Mouse (Mus musculus): Measurements from ENCODE around the gene Gdf11. TPM values are rescaled to one million over a fixed set of nuclear protein-coding genes. Genes with fewer than 3 reads are reported as not detected.

Gene Gdf11
- polyA plus RNA-seq, 1 experiment from 2014 or later = 3.0 TPM

GRCm38 (mm10) chr10:128933574-128933973 is 42.1 kb upstream of the Gdf11 start, which contains the start of gene Itga7:
Gene Itga7, plus strand, starts transcription at chr10:128933818.
- Histone ChIP-seq H3K36me3 (ENCODE audit: control insufficient read depth, insufficient read depth, low read length) (no peaks in the 10 kb centered on the region), H3K9ac (ENCODE audit: low read length) (peak within 1 kb of the TSS; percentile 43; the same call in 1 of the 2 replicates), H3K4me1 (replicated peaks; ENCODE audit: control insufficient read depth, insufficient read depth, low read length) (peaks cover 13% of the 10 kb centered on the region), H3K27ac (ENCODE audit: low read length) (no peak within 1 kb of the TSS), H3K4me2 (ENCODE audit: low read depth, low read length) (peak within 1 kb of the TSS; percentile 68), H3K27me3 (ENCODE audit: control insufficient read depth, insufficient read depth, low read depth, low read length) (peaks cover 39% of the 10 kb centered on the region), H3K4me3 (ENCODE audit: low read length) (peak within 1 kb of the TSS; percentile 49), H3K9me3 (ENCODE audit: control insufficient read depth, low read length) (no peaks in the 10 kb centered on the region)
- ATAC-seq (ENCODE audit: low read depth) = peak; percentile 72
- WGBS = 0% methylated on average over 26 of the region's 26 CpGs

GRCm38 (mm10) chr10:128931441-128931840 is 39.9 kb upstream of the Gdf11 start:
- no peaks in the 10 kb centered on the region for H3K9me3 ChIP-seq (ENCODE audit: control insufficient read depth, low read length)
- no peak overlapping the region for H3K9ac ChIP-seq (ENCODE audit: low read length)
- no peak overlapping the region for H3K4me2 ChIP-seq (ENCODE audit: low read depth, low read length)
- peaks cover 39% of the 10 kb centered on the region for H3K27me3 ChIP-seq (ENCODE audit: control insufficient read depth, insufficient read depth, low read depth, low read length)
- H3K4me1 ChIP-seq (replicated peaks; ENCODE audit: control insufficient read depth, insufficient read depth, low read length) = peaks cover 13% of the 10 kb centered on the region
- ATAC-seq (ENCODE audit: low read depth) = no peak
- H3K4me3 ChIP-seq (ENCODE audit: low read length) = no peak overlapping the region
- H3K27ac ChIP-seq (ENCODE audit: low read length) = no peak overlapping the region
- 58% methylated on average over 2 of the region's 2 CpGs for WGBS
- H3K36me3 ChIP-seq (ENCODE audit: control insufficient read depth, insufficient read depth, low read length) = no peaks in the 10 kb centered on the region

- Histone ChIP-seq H3K36me3 (ENCODE audit: control insufficient read depth, insufficient read depth, low read length) (no peaks in the 10 kb centered on the region), H3K27ac (ENCODE audit: low read length) (peak overlapping the region; percentile 31), H3K9ac (ENCODE audit: low read length) (no peak overlapping the region), H3K27me3 (ENCODE audit: control insufficient read depth, insufficient read depth, low read depth, low read length) (peaks cover 25% of the 10 kb centered on the region), H3K4me2 (ENCODE audit: low read depth, low read length) (no peak overlapping the region), H3K4me1 (replicated peaks; ENCODE audit: control insufficient read depth, insufficient read depth, low read length) (peaks cover 13% of the 10 kb centered on the region), H3K9me3 (ENCODE audit: control insufficient read depth, low read length) (no peaks in the 10 kb centered on the region), H3K4me3 (ENCODE audit: low read length) (no peak overlapping the region)
- peak; percentile 86 for ATAC-seq (ENCODE audit: low read depth)
- WGBS = 28% methylated on average over 7 of the region's 7 CpGs
Measured at GRCm38 (mm10) chr10:128929638-128930378, 38.3 kb upstream of the Gdf11 start.

GRCm38 (mm10) chr10:128928356-128928755 is 36.8 kb upstream of the Gdf11 start:
- WGBS = 35% methylated on average over 4 of the region's 4 CpGs
- Histone ChIP-seq H3K9me3 (ENCODE audit: control insufficient read depth, low read length) (no peaks in the 10 kb centered on the region), H3K4me2 (ENCODE audit: low read depth, low read length) (no peak overlapping the region), H3K36me3 (ENCODE audit: control insufficient read depth, insufficient read depth, low read length) (no peaks in the 10 kb centered on the region), H3K27me3 (ENCODE audit: control insufficient read depth, insufficient read depth, low read depth, low read length) (peaks cover 11% of the 10 kb centered on the region), H3K4me1 (replicated peaks; ENCODE audit: control insufficient read depth, insufficient read depth, low read length) (peaks cover 13% of the 10 kb centered on the region), H3K4me3 (ENCODE audit: low read length) (no peak overlapping the region), H3K9ac (ENCODE audit: low read length) (no peak overlapping the region), H3K27ac (ENCODE audit: low read length) (no peak overlapping the region)
- ATAC-seq (ENCODE audit: low read depth) = no peak

GRCm38 (mm10) chr10:128923935-128924334 is 32.4 kb upstream of the Gdf11 start, which contains the start of gene Bloc1s1:
Gene Bloc1s1, minus strand, starts transcription at chr10:128924035.
- Histone ChIP-seq H3K4me3 (ENCODE audit: low read length) (peak within 1 kb of the TSS; percentile 83), H3K27ac (ENCODE audit: low read length) (peak within 1 kb of the TSS; percentile 98), H3K27me3 (ENCODE audit: control insufficient read depth, insufficient read depth, low read depth, low read length) (no peaks in the 10 kb centered on the region), H3K9me3 (ENCODE audit: control insufficient read depth, low read length) (no peaks in the 10 kb centered on the region), H3K36me3 (ENCODE audit: control insufficient read depth, insufficient read depth, low read length) (no peaks in the 10 kb centered on the region), H3K9ac (ENCODE audit: low read length) (peak within 1 kb of the TSS; percentile 83), H3K4me2 (ENCODE audit: low read depth, low read length) (peak within 1 kb of the TSS; percentile 94), H3K4me1 (replicated peaks; ENCODE audit: control insufficient read depth, insufficient read depth, low read length) (peaks cover 27% of the 10 kb centered on the region)
- no peak for ATAC-seq (ENCODE audit: low read depth)
- WGBS = 57% methylated on average over 9 of the region's 9 CpGs

- H3K27me3 ChIP-seq (ENCODE audit: control insufficient read depth, insufficient read depth, low read depth, low read length) = no peaks in the 10 kb centered on the region
- peaks cover 27% of the 10 kb centered on the region for H3K4me1 ChIP-seq (replicated peaks; ENCODE audit: control insufficient read depth, insufficient read depth, low read length)
- H3K4me2 ChIP-seq (ENCODE audit: low read depth, low read length) = peak overlapping the region; percentile 94
- H3K4me3 ChIP-seq (ENCODE audit: low read length) = peak overlapping the region; percentile 83
- WGBS = under 1% methylated on average over 42 of the region's 42 CpGs
- H3K9ac ChIP-seq (ENCODE audit: low read length) = peak overlapping the region; percentile 83
- peak overlapping the region; percentile 98 for H3K27ac ChIP-seq (ENCODE audit: low read length)
- ATAC-seq (ENCODE audit: low read depth) = peak; percentile 96
- no peaks in the 10 kb centered on the region for H3K9me3 ChIP-seq (ENCODE audit: control insufficient read depth, low read length)
- H3K36me3 ChIP-seq (ENCODE audit: control insufficient read depth, insufficient read depth, low read length) = no peaks in the 10 kb centered on the region
Measured at GRCm38 (mm10) chr10:128923013-128923691, 31.6 kb upstream of the Gdf11 start.

GRCm38 (mm10) chr10:128922822-128923012 is 31.2 kb upstream of the Gdf11 start, which contains the start of gene Rdh5:
Gene Rdh5, minus strand, starts transcription at chr10:128922888.
- H3K9me3 ChIP-seq (ENCODE audit: control insufficient read depth, low read length) = no peaks in the 10 kb centered on the region
- peak within 1 kb of the TSS; percentile 94 for H3K4me2 ChIP-seq (ENCODE audit: low read depth, low read length)
- no peak for ATAC-seq (ENCODE audit: low read depth)
- 17% methylated on average over 1 of the region's 1 CpGs for WGBS
- H3K27me3 ChIP-seq (ENCODE audit: control insufficient read depth, insufficient read depth, low read depth, low read length) = no peaks in the 10 kb centered on the region
- peak within 1 kb of the TSS; percentile 83 for H3K9ac ChIP-seq (ENCODE audit: low read length)
- H3K36me3 ChIP-seq (ENCODE audit: control insufficient read depth, insufficient read depth, low read length) = no peaks in the 10 kb centered on the region
- peak within 1 kb of the TSS; percentile 83 for H3K4me3 ChIP-seq (ENCODE audit: low read length)
- H3K27ac ChIP-seq (ENCODE audit: low read length) = peak within 1 kb of the TSS; percentile 98
- peaks cover 27% of the 10 kb centered on the region for H3K4me1 ChIP-seq (replicated peaks; ENCODE audit: control insufficient read depth, insufficient read depth, low read length)

GRCm38 (mm10) chr10:128921883-128922821 is 30.6 kb upstream of the Gdf11 start:
- Histone ChIP-seq H3K9me3 (ENCODE audit: control insufficient read depth, low read length) (no peaks in the 10 kb centered on the region), H3K9ac (ENCODE audit: low read length) (peak overlapping the region; percentile 83), H3K4me3 (ENCODE audit: low read length) (peak overlapping the region; percentile 83), H3K27me3 (ENCODE audit: control insufficient read depth, insufficient read depth, low read depth, low read length) (no peaks in the 10 kb centered on the region), H3K27ac (ENCODE audit: low read length) (peak overlapping the region; percentile 98), H3K36me3 (ENCODE audit: control insufficient read depth, insufficient read depth, low read length) (0 out of 2 replicates have a peak, but pooled peaks cover 2% of the 10 kb centered on the region), H3K4me1 (replicated peaks; ENCODE audit: control insufficient read depth, insufficient read depth, low read length) (peaks cover 27% of the 10 kb centered on the region), H3K4me2 (ENCODE audit: low read depth, low read length) (peak overlapping the region; percentile 94)
- ATAC-seq (ENCODE audit: low read depth) = no peak
- 62% methylated on average over 16 of the region's 16 CpGs for WGBS
